Mouse (Mus musculus) adrenal gland, adult 18-20 months (tissue): Measurements from ENCODE around the gene Shisa7. TPM values are rescaled to one million over a fixed set of nuclear protein-coding genes. Genes with fewer than 3 reads are reported as not detected.
"Not testable (repeated sequence)": the region's sequence is repeated elsewhere in the genome, so short reads cannot be mapped to it uniquely, and the experiment has no call there.

Source experiments
- DNase-seq, 2 experiments: peaks; one replicate each; pipeline ENCODE4 v3.0.0; 2021 to 2022; ENCODE audit warnings: low spot score in 2 of 2
- total RNA-seq, 2 experiments: library from RNA; stranded (reverse); gene quantifications; 1 replicate in 1 of 2; 2 replicates in 1 of 2; pipeline ENCODE4 v1.2.3; 2021

Shisa7 gene
- total RNA-seq, 2 experiments from 2014 or later: 2.1 to 2.4 TPM

- DNase-seq: no peak
These were observed 6.3 kb upstream of the Shisa7 start for GRCm38 (mm10) chr7:4850621-4851314.

GRCm38 (mm10) chr7:4849372-4849771 is 4.9 kb upstream of the Shisa7 start:
- no peak for DNase-seq

DNA sequence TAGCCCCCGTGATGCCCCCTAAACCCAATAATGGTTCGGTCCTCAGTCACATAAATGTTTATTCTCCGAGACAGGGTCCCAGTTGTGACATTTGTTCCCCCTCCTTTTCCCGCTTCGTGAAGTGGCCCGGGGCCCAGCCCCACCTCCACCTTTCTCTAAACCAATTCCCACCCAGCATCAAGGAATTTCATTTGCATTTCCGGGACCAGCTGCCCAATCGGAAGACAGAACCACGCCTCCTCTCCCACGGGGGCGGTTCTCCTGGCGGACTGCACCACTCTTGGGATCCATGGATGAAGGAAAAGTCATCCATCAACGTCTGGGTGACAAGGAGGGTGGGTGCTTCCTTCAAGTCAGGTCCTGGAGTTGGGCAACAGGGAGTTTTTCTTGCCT is 417 bp upstream of the Shisa7 start:
- no peak for DNase-seq

- no peak for DNase-seq
These were observed 772 bp downstream of the Shisa7 start for GRCm38 (mm10) chr7:4843604-4844244.

- DNase-seq: no peak
These were observed 1.8 kb downstream of the Shisa7 start for GRCm38 (mm10) chr7:4842634-4843131.

DNA sequence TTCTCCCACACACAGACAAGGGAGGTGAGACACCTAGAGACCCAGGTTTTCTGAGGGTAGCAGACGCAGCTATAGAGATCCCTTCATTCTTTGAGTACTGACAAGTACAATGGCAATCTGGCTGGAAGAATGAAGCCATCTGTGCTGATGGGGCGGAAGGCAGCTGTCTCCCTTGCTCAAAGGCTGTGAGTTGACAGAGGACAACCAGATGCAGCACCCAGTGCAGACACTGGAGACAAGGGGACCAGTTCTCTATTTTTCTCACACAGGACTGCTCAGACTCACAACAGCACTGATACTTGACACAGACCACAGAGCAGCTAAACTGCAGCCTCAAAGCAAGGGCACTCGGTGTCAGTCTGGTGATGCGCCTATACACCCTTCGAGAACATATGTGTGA is 2.4 kb downstream of the Shisa7 start:
- DNase-seq: no peak

GRCm38 (mm10) chr7:4837639-4838038 is 6.9 kb downstream of the Shisa7 start:
- DNase-seq: no peak

- DNase-seq: peak; percentile 54 to 61
These were observed 8.1 kb downstream of the Shisa7 start for GRCm38 (mm10) chr7:4836351-4836792.

- no peak for DNase-seq
These were observed 8.7 kb downstream of the Shisa7 start for GRCm38 (mm10) chr7:4835631-4836327.

DNA sequence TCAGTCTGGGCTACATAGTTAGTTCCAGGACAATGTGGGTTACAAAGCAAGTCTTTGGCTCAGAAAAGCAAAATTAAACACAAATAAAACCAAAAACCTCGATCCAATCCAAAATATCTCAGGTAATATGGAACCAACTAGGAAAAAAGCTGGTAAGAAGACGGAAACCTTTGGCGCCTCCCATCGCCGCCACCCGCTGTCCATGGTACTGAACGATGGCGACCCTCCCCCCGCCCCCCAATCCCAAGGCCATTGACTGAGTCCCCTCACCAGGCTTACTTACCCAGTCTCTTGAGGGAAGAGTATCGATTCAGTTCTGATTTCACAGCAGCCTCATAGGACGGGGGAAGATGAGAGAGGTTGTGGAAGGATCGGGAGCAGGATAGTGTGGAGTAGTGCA is 14.0 kb downstream of the Shisa7 start:
- DNase-seq: no peak

DNA sequence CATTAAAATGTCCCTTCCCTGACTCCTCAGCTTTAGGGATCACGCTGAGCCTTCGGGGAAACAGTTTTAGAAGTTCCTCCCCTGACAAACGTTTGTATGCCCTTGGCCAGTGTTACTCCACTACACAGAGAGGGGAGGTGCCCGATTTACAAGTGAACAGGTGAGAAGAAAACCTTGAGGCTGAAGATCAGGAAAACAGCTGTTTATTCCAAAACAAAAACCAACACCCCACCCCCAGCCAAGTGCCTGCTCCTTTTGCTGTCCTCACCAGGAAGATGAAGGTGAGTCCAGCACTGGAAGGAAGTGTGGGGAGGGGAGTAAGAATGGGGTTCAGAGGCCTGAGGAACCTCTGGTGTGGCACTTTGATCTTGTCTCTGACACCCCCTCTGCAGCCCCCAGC is 19.1 kb downstream of the Shisa7 start:
- no peak for DNase-seq

DNA sequence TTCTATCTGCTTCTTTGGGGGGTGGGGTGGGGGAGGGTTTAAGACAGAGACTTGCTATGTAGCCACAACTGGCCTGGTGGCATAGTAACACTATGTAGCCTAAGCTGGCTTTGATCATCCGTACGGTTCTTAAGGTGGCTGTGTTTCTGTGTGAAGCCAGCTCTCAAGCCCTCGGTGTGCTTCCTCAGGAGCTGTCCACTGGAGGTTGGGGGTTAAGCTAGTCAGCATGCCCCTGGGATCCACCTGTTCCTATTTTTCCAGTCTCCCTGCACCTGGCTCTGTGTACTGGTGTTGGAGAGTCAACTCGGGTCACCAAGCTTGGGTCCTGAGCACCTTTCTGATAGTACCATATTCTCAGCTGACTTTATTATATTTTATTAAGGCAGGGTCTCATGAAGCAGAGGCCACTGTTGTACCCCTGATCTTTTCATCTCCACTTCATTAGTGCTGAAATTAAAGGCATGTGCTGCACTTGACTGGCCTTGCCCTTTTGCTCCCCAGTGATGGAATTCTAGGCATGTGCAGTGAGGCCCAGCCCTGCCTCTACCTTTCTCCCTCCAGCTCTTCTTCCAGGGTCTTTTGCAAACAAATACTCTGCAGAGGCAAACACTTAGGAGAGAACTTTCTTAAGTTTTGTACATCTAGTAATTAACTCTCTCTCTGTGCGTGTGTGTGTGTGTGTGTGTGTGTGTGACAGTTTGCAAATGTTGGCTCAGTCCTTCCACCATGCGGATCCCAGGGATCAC is 22.2 kb downstream of the Shisa7 start:
- no peak for DNase-seq

GRCm38 (mm10) chr7:4821690-4822089 is 22.8 kb downstream of the Shisa7 start:
- no peak for DNase-seq

DNA sequence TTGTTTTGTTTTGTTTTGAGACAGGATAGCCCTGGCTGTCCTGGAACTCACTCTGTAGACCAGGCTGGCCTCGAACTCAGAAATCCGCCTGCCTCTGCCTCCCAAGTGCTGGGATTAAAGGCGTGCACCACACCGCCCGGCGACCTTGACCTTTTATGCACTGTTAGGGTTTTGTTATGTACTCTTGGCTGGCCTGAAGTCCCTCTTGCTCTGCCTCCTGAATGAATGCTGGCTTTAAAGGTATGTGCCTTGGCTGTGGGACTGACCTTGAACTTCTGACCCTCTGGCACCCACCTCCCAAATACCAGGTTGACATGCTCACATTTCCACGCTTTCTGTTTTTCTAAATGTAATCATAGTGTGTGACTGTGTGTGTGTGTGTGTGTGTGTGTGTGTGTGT is 23.6 kb downstream of the Shisa7 start:
- DNase-seq: not testable (repeated sequence)

DNA sequence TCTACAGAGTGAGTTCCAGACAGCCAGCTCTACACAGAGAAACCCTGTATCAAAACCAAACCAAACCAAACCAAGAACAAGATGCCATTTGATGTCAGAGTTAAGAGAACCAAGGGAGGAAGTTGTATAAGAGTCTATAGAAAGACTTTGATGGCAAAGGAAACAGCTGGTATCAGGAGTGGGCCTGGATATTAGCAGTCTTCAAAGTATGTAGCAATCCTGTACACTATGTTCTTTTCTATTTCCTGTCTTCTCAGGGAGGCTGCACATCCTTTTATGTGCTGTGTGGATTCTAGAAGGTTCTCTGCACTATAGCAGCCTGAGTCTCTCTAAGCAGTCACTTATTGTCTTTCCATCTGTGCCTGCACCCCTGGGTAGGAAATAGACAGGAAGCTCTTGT is 27.9 kb downstream of the Shisa7 start:
- no peak for DNase-seq

- no peak for DNase-seq
These were observed 31.2 kb downstream of the Shisa7 start for GRCm38 (mm10) chr7:4813105-4813791.

DNA sequence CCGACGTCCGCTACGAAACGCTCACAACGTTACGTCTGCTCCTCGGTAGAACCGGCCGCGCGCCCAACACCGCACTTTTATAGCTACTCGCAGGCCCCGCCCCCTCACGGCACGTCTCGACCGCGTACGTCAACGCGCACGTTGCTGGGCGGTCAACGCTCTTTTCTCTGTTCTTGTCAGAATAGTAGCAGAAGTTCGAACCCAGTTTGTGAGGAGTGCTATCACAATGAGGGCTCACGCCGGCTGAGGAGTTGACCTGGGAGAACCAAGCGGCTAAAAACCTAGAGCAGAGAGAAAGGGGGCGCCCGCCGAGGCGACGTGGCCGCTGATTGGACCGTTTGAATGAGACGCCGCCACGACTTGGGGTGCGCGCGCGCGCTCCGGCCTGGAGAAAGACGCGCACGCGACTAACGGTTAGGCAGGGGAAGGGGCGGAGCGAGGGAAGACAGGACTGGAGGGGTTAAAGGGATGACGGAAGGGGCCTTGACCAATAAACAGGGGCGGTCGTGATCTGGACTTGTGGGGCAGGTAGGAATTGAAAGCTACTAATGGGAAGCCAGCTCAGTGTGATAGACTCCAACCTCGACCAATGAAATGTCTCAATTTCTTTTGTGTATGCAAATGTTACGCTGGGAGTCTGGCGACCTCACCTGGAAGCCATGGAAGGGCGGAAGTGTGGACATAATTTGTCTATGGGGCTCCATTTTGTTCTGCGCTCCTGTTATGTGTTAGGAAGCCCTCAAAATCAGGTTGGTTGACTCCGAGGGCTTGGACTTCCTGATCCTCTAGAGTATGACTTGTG is 32.0 kb downstream of the Shisa7 start, which contains the start of gene Ube2s:
Gene Ube2s, minus strand, starts transcription at position 288 of the 802 bp plus-strand sequence.
- peak; percentile 97 to 98 for DNase-seq

DNA sequence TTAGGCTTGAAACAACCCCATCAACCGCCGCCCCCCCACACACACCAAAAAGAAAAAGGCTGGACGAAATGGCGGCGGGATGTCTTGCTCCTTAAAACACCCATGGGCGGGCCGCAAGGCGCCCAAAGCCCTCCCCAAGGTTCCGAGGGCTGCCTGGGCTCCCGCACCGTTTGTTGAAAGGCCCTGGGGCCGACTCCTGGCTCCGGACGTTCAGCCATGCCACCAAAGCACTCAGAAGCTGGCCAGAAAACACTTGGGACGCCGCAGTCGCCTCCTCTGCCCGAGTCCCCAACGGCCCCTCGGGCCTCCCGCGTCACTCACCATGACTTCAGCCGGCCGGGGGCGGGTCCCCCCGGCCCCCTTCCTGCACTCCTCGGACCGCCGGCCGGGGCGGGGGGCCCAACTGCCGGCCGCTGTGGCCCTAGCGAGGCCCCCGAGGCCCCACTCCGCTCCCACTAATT is 32.6 kb downstream of the Shisa7 start:
- peak in 1 of 2 experiments; percentile 57 for DNase-seq

- not testable (repeated sequence) for DNase-seq
These were observed 33.4 kb downstream of the Shisa7 start for GRCm38 (mm10) chr7:4811131-4811530.

- DNase-seq: no peak
These were observed 37.8 kb downstream of the Shisa7 start for GRCm38 (mm10) chr7:4806716-4807115.
